ENCODE assay signal across 28 mouse cellular contexts in genomic region chr6:88030432-88030831, GRCm38 (mm10). TPM values are rescaled to one million over a fixed set of nuclear protein-coding genes. Genes with fewer than 3 reads are reported as not detected.
DNase-seq lines count a peak whose midpoint lies in the region; ATAC-seq lines count a peak whose summit lies in the region.
"Had no signal": no experiment of that assay in that cellular context is flagged by ENCODE, and none has a peak within 500 bp of the region (broad histone marks: within the 10 kb centered on the region; RNA-seq: fewer than 3 reads in every experiment).

No protein-coding gene starts in this region.

- peak overlapping the region; percentile 37; the same call in 1 of the 2 replicates for H3K27ac ChIP-seq in macrophage
- H3K27ac ChIP-seq: embryonic facial prominence, embryonic 10.5 days; embryonic facial prominence, embryonic 13.5 days; forebrain, embryonic 10.5 days; forebrain, embryonic 13.5 days; heart, adult 2 months; heart, embryonic 10.5 days; heart, embryonic 13.5 days; hindbrain, embryonic 12.5 days; hindbrain, embryonic 15.5 days had no signal

- H3K79me2 ChIP-seq in macrophage (ENCODE audit: inconsistent target) = peaks cover 96% of the 10 kb centered on the region

- H3K36me3 ChIP-seq in macrophage (ENCODE audit: inconsistent target) = peaks cover 5% of the 10 kb centered on the region; the same call in 1 of the 2 replicates

- no peak overlapping the region for H3K4me3 ChIP-seq in macrophage (ENCODE audit: inconsistent target)
- H3K4me3 ChIP-seq: embryonic facial prominence, embryonic 10.5 days; embryonic facial prominence, embryonic 13.5 days; forebrain, embryonic 10.5 days; forebrain, embryonic 13.5 days; heart, adult 2 months; heart, embryonic 10.5 days; heart, embryonic 13.5 days; hindbrain, embryonic 12.5 days; hindbrain, embryonic 15.5 days had no signal

- 88% methylated on average over 2 of the region's 2 CpGs for WGBS in macrophage (ENCODE audit: missing documents)

- peak; percentile 81 for ATAC-seq in monocyte, adult 5-6 weeks (replicated peaks; ENCODE audit: insufficient number of reproducible peaks, low FRiP score, low TSS enrichment, poor library complexity, severe bottlenecking)
- ATAC-seq: CD4-positive, CD25-positive, alpha-beta regulatory T cell, adult 4 months; forebrain, embryonic 13.5 days; forebrain, embryonic 16.5 days; Patski had no signal

- DNase-seq in A20 (ENCODE audit: low read depth, low spot score) (peak; percentile 19), MEL-GATA-1-ER (ENCODE audit: extremely low read depth, low read depth) (peak; percentile 30)
- no peak for DNase-seq in spleen, adult 12 weeks (ENCODE audit: low spot score)
- no peak for DNase-seq in urinary bladder, postnatal 4 days (ENCODE audit: low spot score in 2 of 2)
- DNase-seq in right cerebral cortex, adult 2 months (ENCODE audit: low spot score in 2 of 2) = no peak
- no peak for DNase-seq in layer of hippocampus, adult 18-20 months (ENCODE audit: low spot score in 2 of 2)
- DNase-seq: adrenal gland, postnatal 10 days; adrenal gland, postnatal 36 days; cerebellum, adult 11 months; cerebellum, adult 2 months; cerebellum, adult 9-11 months; cerebellum, postnatal 25 days; embryo, embryonic 11 days; gastrocnemius, postnatal 14 days; heart, adult 2 months had no signal

RNA-seq across cellular contexts. Expression of gene Rab7, which starts 14.6 kb away (rescaled TPM):
- total RNA-seq in macrophage (2018; cell fraction: chromatin; rRNA removed) = 100 to 1,000 TPM in 9 of 26 experiments, 10 to 100 TPM in 17; 55.1 to 151 (median 86.4) TPM
- 100 to 1,000 TPM; 423 to 668 (median 547) TPM for total RNA-seq in macrophage (2018; cell fraction: cytosol; rRNA removed)
- total RNA-seq in macrophage (2018; cell fraction: nucleus; rRNA removed) = 100 to 1,000 TPM; 147 to 373 (median 239) TPM
- 571 to 1,341 TPM (median 733 TPM) in 3 replicates for polyA plus RNA-seq in macrophage (2018)
- 113 to 127 TPM (median 126 TPM) in 3 replicates for total RNA-seq in monocyte, adult 5-6 weeks (2017)
- total RNA-seq in layer of hippocampus, adult 18-20 months (2021) = 100 to 1,000 TPM; 322 to 329 TPM

RNA-seq across cellular contexts. Expression of gene H1fx, which starts 49.0 kb away (rescaled TPM):
- total RNA-seq in macrophage (2018; cell fraction: chromatin; rRNA removed) = 1 to 10 TPM in 1 of 26 experiments, not detected in 25; 1.4 TPM
- under 1 TPM in 23 of 26 experiments, not detected in 3; 0.12 to 0.47 (median 0.24) TPM for total RNA-seq in macrophage (2018; cell fraction: cytosol; rRNA removed)
- under 1 TPM in 1 of 26 experiments, not detected in 25; 0.35 TPM for total RNA-seq in macrophage (2018; cell fraction: nucleus; rRNA removed)
- 0.20 to 0.32 TPM in 2 of 3 replicates, not detected in the other for polyA plus RNA-seq in macrophage (2018)
- total RNA-seq in monocyte, adult 5-6 weeks (2017) = not detected in 3 replicates
- total RNA-seq in layer of hippocampus, adult 18-20 months (2021) = 10 to 100 TPM; 68.5 to 69.6 TPM
- polyA plus RNA-seq: CD4-positive, CD25-positive, alpha-beta regulatory T cell, adult 4 months had no signal

RNA-seq across cellular contexts. Expression of gene Rpn1, which starts 53.9 kb away (rescaled TPM):
- total RNA-seq in macrophage (2018; cell fraction: chromatin; rRNA removed) = 10 to 100 TPM in 25 of 26 experiments, 1 to 10 TPM in 1; 9.7 to 53.5 (median 26.6) TPM
- total RNA-seq in macrophage (2018; cell fraction: cytosol; rRNA removed) = 100 to 1,000 TPM in 4 of 26 experiments, 10 to 100 TPM in 22; 48.9 to 117 (median 81.0) TPM
- total RNA-seq in macrophage (2018; cell fraction: nucleus; rRNA removed) = 100 to 1,000 TPM in 15 of 26 experiments, 10 to 100 TPM in 11; 23.6 to 218 (median 102) TPM
- polyA plus RNA-seq in macrophage (2018) = 109 to 177 TPM (median 163 TPM) in 3 replicates
- 66.8 to 91.7 TPM (median 77.6 TPM) in 3 replicates for total RNA-seq in monocyte, adult 5-6 weeks (2017)
- 100 to 1,000 TPM; 169 to 184 TPM for total RNA-seq in layer of hippocampus, adult 18-20 months (2021)

Comparison
In these comparisons a context has a peak if more than half of its experiments do, and no peak if none do; other contexts are left out.
1. DNase-seq: peak in A20 (single experiment) and MEL-GATA-1-ER (single experiment); none in spleen, adult 12 weeks (single experiment), urinary bladder, postnatal 4 days (0 of 2), right cerebral cortex, adult 2 months (0 of 2) and layer of hippocampus, adult 18-20 months (0 of 2).
2. RNA of gene H1fx, which starts 49.0 kb away (total RNA-seq): 68.5 to 69.6 TPM in layer of hippocampus, adult 18-20 months; not detected in monocyte, adult 5-6 weeks; every median in the first group is over 10 times any median in the second.